Mouse (Mus musculus): ENCODE results near the gene Ddx5.

DNA sequence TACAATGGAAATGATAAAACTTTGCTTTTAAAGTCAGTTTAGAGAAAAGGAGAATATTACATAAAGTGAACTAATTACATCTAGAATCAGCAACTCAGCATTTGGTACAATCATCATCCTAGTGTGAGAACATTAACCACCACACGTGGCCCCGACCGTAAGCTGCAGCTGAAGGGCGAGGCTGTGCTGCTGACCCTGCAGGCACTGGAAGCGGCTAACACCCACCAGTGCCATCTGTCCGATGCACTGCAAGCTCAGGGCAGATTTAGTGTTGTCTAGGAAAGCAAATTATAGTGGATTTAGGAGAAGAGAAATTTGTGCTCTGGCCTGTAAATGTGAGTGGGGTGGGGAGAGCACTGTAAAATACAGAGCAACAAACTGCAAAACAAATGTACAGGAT, 31.3 kb upstream of the Ddx5 start:
- no peak for TF ChIP-seq POLR2A (IDR thresholded peaks at IDR 0.05; ENCODE audit: low read depth, low read length)
- TF ChIP-seq CTCF (conservative IDR thresholded peaks at IDR 0.05; ENCODE audit: insufficient read depth, insufficient read length, low read depth, low read length) = no peak

Data from kidney, adult 2 months (tissue).